Mouse (Mus musculus): ENCODE measurements around the gene Bahcc1. TPM values are rescaled to one million over a fixed set of nuclear protein-coding genes. Genes with fewer than 3 reads are reported as not detected.
A peak's percentile ranks its signal among the peaks of the same experiment; 100 is the strongest.

The Bahcc1 gene
- polyA plus RNA-seq, 1 experiment from 2014 or later = 17.0 TPM

DNA sequence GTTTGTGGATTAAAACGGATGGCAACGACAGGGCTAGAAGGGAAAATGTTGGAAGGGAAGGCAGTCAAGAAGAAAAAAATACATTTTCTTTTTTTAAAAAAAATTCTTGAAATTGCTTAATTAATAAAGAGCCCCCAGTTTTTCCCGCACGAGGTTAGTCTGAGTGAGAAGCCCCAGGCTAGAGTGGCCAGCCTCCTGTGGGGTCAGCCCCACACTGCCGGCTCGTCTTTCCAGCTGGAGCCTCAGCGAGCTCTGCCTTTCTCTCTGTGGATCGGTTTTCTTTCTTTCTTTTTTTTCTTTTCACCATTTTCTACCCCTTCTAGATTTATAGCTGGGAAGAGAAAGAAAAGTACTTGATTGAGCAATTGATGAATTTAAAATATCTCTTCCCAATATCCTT is 5.6 kb downstream of the Bahcc1 start:
- H3K4me1 ChIP-seq (ENCODE audit: control insufficient read depth, insufficient read depth, low read length) = peaks cover 55% of the 10 kb centered on the region
- no peak for ATAC-seq (ENCODE audit: low read depth)
- peak overlapping the region; percentile 98 for H3K9ac ChIP-seq (replicated peaks; ENCODE audit: low read depth, low read length)

DNA sequence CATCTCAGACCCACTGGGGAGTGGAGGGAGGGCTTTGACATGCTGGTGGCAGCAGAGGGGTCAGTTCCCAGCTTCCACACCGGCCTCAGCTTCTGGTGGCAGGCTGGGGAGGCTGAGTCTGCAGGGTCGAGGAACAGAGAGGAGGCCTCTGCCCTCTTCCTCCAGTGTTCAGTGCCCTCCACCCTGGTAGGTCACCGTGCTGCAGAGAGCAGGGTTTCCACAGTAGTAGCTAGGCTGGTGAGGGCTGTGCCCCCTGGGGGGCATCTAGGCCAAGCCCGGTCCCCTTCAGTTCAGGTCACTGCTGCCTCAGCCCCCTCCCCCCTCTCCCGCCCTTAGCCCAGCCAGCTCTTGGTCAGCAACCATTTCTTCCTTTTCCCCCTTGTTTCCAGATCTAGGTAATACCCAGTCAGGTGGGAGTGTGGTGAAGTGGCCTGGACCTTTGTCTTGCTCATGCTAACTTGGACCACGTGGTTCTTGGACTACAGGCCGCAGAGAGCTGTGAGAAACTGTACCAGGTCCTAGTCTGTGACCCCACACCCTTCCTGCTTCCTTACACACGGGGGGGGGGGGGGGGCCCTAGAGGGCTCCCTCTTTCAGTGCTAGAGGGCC is 6.1 kb downstream of the Bahcc1 start:
- H3K9ac ChIP-seq (replicated peaks; ENCODE audit: low read depth, low read length) = peak overlapping the region; percentile 98
- H3K36me3 ChIP-seq (ENCODE audit: control insufficient read depth, insufficient read depth, low read length) = no peaks in the 10 kb centered on the region
- no peaks in the 10 kb centered on the region for H3K27me3 ChIP-seq (ENCODE audit: control insufficient read depth, insufficient read depth, low read length)
- H3K4me2 ChIP-seq (ENCODE audit: low read depth, low read length) = peak overlapping the region; percentile 84
- peak overlapping the region; percentile 96 for H3K4me3 ChIP-seq (ENCODE audit: low read depth, low read length)
- WGBS = 5% methylated on average over 8 of the region's 8 CpGs
- H3K27ac ChIP-seq (ENCODE audit: low read depth, low read length) = peak overlapping the region; percentile 99
- peaks cover 60% of the 10 kb centered on the region for H3K4me1 ChIP-seq (ENCODE audit: control insufficient read depth, insufficient read depth, low read length)
- ATAC-seq (ENCODE audit: low read depth) = no peak
- no peaks in the 10 kb centered on the region for H3K9me3 ChIP-seq (ENCODE audit: control insufficient read depth, low read length)

More for the DNA sequence above, 5.6 kb downstream of the Bahcc1 start:
- Histone ChIP-seq H3K4me2 (ENCODE audit: low read depth, low read length) (peak overlapping the region; percentile 84), H3K9me3 (ENCODE audit: control insufficient read depth, low read length) (no peaks in the 10 kb centered on the region), H3K27ac (ENCODE audit: low read depth, low read length) (peak overlapping the region; percentile 99), H3K27me3 (ENCODE audit: control insufficient read depth, insufficient read depth, low read length) (no peaks in the 10 kb centered on the region), H3K4me3 (ENCODE audit: low read depth, low read length) (peak overlapping the region; percentile 96), H3K36me3 (ENCODE audit: control insufficient read depth, insufficient read depth, low read length) (no peaks in the 10 kb centered on the region)
- 3% methylated on average over 8 of the region's 8 CpGs for WGBS

DNA sequence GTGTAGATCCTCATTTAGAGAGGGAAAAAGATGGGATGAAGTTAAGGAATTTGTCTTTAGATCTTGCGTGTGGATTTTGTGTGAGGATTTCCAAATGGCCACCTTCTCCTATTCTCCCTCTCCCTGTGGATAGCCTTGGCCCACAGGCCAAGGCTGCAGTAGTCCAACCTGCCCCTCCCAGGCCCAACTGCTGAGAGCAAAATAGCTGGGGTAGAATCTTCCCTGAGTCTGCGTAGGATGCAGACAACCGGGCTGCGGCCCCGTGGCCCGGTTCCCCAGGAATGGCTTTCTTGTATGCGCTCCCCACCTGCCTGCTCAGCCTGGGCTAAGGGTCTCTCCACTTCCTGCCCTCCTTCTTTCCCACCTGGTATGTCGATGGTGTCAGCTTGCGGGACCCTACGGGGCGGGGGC is 6.8 kb downstream of the Bahcc1 start:
- peak overlapping the region; percentile 84 for H3K4me2 ChIP-seq (ENCODE audit: low read depth, low read length)
- 5% methylated on average over 11 of the region's 11 CpGs for WGBS
- H3K27me3 ChIP-seq (ENCODE audit: control insufficient read depth, insufficient read depth, low read length) = no peaks in the 10 kb centered on the region
- H3K36me3 ChIP-seq (ENCODE audit: control insufficient read depth, insufficient read depth, low read length) = no peaks in the 10 kb centered on the region
- peak overlapping the region; percentile 96 for H3K4me3 ChIP-seq (ENCODE audit: low read depth, low read length)
- H3K9me3 ChIP-seq (ENCODE audit: control insufficient read depth, low read length) = no peaks in the 10 kb centered on the region
- peak overlapping the region; percentile 99 for H3K27ac ChIP-seq (ENCODE audit: low read depth, low read length)
- peaks cover 67% of the 10 kb centered on the region for H3K4me1 ChIP-seq (ENCODE audit: control insufficient read depth, insufficient read depth, low read length)
- no peak for ATAC-seq (ENCODE audit: low read depth)
- H3K9ac ChIP-seq (replicated peaks; ENCODE audit: low read depth, low read length) = peak overlapping the region; percentile 98

DNA sequence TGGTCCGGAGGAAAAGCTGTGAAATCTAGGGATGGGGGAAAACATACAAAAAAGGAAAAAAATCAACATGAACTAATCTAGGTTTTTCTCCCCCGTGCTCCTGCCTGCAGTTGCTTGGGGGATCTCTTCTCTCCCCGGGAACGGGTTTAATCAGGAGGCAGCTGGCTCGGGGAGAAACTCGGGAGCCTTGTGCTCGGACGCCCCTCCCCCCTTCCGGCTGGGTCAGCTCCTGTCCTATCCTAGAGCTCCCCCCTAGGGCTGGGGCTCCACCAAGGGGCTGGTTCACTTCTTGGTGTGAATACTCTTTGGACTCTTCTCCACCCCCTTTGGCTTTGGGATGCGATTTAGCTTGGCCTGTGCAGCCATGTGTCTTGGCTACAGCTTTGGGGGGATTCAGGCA is 7.5 kb downstream of the Bahcc1 start:
- Histone ChIP-seq H3K9me3 (ENCODE audit: control insufficient read depth, low read length) (no peaks in the 10 kb centered on the region), H3K4me2 (ENCODE audit: low read depth, low read length) (peak overlapping the region; percentile 84), H3K4me3 (ENCODE audit: low read depth, low read length) (peak overlapping the region; percentile 96), H3K4me1 (ENCODE audit: control insufficient read depth, insufficient read depth, low read length) (peaks cover 67% of the 10 kb centered on the region), H3K9ac (replicated peaks; ENCODE audit: low read depth, low read length) (peak overlapping the region; percentile 98), H3K36me3 (ENCODE audit: control insufficient read depth, insufficient read depth, low read length) (no peaks in the 10 kb centered on the region), H3K27me3 (ENCODE audit: control insufficient read depth, insufficient read depth, low read length) (no peaks in the 10 kb centered on the region), H3K27ac (ENCODE audit: low read depth, low read length) (peak overlapping the region; percentile 99)
- WGBS = under 1% methylated on average over 10 of the region's 10 CpGs
- peak; percentile 32; the same call in 1 of the 2 replicates for ATAC-seq (ENCODE audit: low read depth)

DNA sequence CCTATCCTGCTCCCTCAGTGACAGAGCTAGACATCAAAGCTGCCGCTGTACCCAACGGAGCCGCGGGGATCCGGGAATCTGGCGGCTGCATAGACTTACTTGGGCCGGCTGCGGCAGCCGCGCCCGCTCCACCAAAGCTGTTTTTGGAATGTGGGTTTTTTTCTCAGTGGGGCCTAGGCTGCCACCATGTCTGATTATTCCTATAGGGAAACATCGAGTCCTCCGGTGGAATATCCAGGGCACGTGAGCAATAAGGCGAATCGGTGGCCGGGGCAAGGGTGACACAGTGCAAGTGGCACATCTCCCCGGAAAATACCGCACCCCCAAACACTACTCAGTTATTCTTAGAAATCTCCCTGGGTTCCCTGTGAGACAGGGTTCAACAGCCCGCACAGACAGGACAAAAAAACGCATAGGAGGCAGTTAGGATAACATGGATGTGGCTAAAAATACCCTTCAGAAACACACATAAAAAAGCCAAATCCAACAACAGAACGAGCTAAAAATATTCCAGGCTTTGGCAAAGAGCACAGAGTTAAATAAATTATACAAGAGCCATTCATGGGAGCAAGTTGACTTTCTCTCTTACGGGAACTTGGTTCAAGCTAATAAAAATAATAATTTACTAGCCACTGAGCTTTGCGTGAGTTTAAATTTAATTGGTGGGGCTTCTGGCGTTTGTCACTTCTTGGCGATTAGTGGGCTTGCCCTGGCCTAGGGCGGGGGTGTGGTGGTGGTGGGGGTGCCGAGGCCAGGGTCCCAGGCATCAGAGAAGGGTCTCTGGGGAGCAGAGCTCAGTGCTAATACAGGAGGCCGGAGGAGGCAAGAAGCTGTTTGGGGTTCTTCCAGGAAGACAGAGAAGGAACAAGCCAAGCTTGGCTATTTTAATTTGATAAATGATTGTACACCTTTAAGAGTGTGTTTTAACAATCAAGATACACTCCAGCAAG is 8.5 kb downstream of the Bahcc1 start:
- H3K4me3 ChIP-seq (ENCODE audit: low read depth, low read length) = peak overlapping the region; percentile 96; the same call in 1 of the 2 replicates
- 5% methylated on average over 29 of the region's 29 CpGs for WGBS
- peak overlapping the region; percentile 99 for H3K27ac ChIP-seq (ENCODE audit: low read depth, low read length)
- H3K9me3 ChIP-seq (ENCODE audit: control insufficient read depth, low read length) = no peaks in the 10 kb centered on the region
- ATAC-seq (ENCODE audit: low read depth) = no peak
- H3K36me3 ChIP-seq (ENCODE audit: control insufficient read depth, insufficient read depth, low read length) = no peaks in the 10 kb centered on the region
- no peaks in the 10 kb centered on the region for H3K27me3 ChIP-seq (ENCODE audit: control insufficient read depth, insufficient read depth, low read length)
- H3K4me1 ChIP-seq (ENCODE audit: control insufficient read depth, insufficient read depth, low read length) = peaks cover 64% of the 10 kb centered on the region
- H3K9ac ChIP-seq (replicated peaks; ENCODE audit: low read depth, low read length) = peak overlapping the region; percentile 98; the same call in 1 of the 2 replicates
- peak overlapping the region; percentile 84 for H3K4me2 ChIP-seq (ENCODE audit: low read depth, low read length)

DNA sequence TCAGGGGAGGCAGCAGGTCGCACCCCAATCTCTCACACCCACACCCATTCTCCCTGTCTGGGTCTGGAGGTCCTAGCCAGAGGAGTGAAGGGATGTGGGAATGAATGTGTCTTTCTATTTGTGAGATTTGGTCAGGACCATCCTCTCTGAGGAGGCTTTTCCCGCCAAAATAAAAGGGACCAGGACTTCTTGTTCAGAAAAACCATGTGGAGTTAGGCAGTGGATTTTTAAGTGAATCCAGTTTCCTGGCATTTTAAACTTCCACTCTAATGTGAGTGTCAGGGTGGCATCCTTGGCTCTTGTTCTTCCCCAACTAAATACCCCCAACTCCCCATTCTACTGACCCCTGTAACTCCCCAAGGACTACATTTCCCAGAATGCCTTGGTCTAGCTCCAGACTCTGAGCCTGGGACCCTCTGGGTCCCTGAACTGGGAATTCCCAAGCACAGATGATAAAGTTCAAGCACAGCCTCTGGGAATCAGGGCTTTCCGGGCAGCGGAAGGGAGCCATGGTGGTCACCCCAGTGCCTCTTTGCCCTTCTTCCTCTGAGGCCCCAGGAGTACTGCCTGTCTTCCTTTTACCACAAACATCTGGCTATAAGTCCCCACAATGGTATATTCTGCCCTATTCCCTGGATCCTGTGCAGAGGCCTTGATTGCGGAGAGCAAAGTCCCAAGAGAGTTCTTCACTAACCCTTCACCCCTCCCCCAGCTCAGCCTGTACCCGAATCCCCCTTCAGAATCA is 9.4 kb downstream of the Bahcc1 start:
- WGBS = 18% methylated on average over 6 of the region's 6 CpGs
- Histone ChIP-seq H3K36me3 (ENCODE audit: control insufficient read depth, insufficient read depth, low read length) (no peaks in the 10 kb centered on the region), H3K4me1 (ENCODE audit: control insufficient read depth, insufficient read depth, low read length) (peaks cover 64% of the 10 kb centered on the region)

DNA sequence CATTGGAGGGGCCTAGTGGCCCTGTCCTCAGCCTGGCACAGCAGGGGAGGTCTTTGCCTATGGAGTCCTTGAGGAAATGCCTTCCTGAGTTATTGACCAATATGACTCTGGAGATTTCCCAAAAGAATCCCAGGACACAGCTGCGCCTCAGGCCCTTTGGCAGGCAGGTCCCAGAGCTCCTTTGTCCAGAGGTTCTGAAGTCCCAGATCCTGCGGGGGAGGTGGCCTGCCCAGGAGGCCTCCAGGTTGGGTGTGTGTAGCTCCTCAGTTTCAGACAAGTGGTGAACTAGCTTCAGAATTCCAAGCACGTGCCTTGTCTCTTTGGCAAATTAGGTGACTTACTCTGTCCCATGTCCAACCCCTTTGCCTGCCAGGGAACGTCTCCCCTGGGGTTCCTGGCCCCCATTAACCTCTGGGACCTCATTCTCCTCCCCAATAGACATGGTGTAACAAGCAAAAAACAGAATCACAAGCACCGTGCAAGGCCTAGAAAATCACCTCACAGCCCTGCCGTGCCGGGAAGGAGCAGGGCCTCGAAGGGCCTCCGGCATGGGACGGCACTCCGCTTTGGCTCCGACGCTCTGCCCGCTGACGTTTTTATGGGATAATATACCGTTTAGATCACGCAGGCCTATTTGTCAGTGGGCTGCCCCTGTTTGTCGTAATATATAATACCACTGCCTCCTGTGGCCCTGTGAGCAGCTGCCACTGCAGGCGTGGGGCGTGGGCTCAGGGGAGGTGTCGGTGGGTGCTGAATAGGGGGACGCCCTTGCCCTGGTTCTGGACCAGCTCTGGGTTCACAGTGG is 10.2 kb downstream of the Bahcc1 start:
- Histone ChIP-seq H3K4me2 (ENCODE audit: low read depth, low read length) (peak overlapping the region; percentile 84), H3K9me3 (ENCODE audit: control insufficient read depth, low read length) (no peaks in the 10 kb centered on the region), H3K4me3 (ENCODE audit: low read depth, low read length) (peak overlapping the region; percentile 5; the same call in 1 of the 2 replicates), H3K9ac (replicated peaks; ENCODE audit: low read depth, low read length) (peak overlapping the region; percentile 39; the same call in 1 of the 2 replicates), H3K27ac (ENCODE audit: low read depth, low read length) (peak overlapping the region; percentile 75), H3K27me3 (ENCODE audit: control insufficient read depth, insufficient read depth, low read length) (no peaks in the 10 kb centered on the region), H3K36me3 (ENCODE audit: control insufficient read depth, insufficient read depth, low read length) (no peaks in the 10 kb centered on the region), H3K4me1 (ENCODE audit: control insufficient read depth, insufficient read depth, low read length) (peaks cover 64% of the 10 kb centered on the region)
- WGBS = 3% methylated on average over 22 of the region's 22 CpGs
- ATAC-seq (ENCODE audit: low read depth) = peak; percentile 47

More for the DNA sequence above, 9.4 kb downstream of the Bahcc1 start:
- no peaks in the 10 kb centered on the region for H3K27me3 ChIP-seq (ENCODE audit: control insufficient read depth, insufficient read depth, low read length)
- ATAC-seq (ENCODE audit: low read depth) = no peak
- H3K9ac ChIP-seq (replicated peaks; ENCODE audit: low read depth, low read length) = peak overlapping the region; percentile 25; the same call in 1 of the 2 replicates
- no peaks in the 10 kb centered on the region for H3K9me3 ChIP-seq (ENCODE audit: control insufficient read depth, low read length)
- H3K4me2 ChIP-seq (ENCODE audit: low read depth, low read length) = peak overlapping the region; percentile 84
- H3K4me3 ChIP-seq (ENCODE audit: low read depth, low read length) = no peak overlapping the region
- H3K27ac ChIP-seq (ENCODE audit: low read depth, low read length) = peak overlapping the region; percentile 75

DNA sequence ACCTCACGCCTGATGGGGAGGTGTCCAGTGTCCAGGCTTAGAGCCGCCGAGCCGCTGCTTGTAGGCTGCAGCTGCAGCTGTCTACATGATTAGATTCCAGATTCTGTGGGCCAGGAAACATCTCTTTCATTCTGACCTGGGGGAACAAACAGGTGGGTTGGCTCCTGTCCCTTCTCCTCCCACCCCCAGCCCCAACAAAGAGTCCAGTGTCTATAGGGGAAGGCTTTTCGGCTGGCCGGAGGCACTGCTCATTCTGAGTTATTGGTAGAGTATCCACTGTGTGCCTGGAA is 10.7 kb downstream of the Bahcc1 start:
- Histone ChIP-seq H3K36me3 (ENCODE audit: control insufficient read depth, insufficient read depth, low read length) (no peaks in the 10 kb centered on the region), H3K4me1 (ENCODE audit: control insufficient read depth, insufficient read depth, low read length) (peaks cover 58% of the 10 kb centered on the region), H3K27me3 (ENCODE audit: control insufficient read depth, insufficient read depth, low read length) (no peaks in the 10 kb centered on the region), H3K9ac (replicated peaks; ENCODE audit: low read depth, low read length) (peak overlapping the region; percentile 39; the same call in 1 of the 2 replicates), H3K9me3 (ENCODE audit: control insufficient read depth, low read length) (no peaks in the 10 kb centered on the region), H3K4me3 (ENCODE audit: low read depth, low read length) (peak overlapping the region; percentile 5; the same call in 1 of the 2 replicates), H3K27ac (ENCODE audit: low read depth, low read length) (peak overlapping the region; percentile 75), H3K4me2 (ENCODE audit: low read depth, low read length) (peak overlapping the region; percentile 84)
- WGBS = 15% methylated on average over 6 of the region's 6 CpGs
- no peak for ATAC-seq (ENCODE audit: low read depth)
